Mouse (Mus musculus) embryonic facial prominence, embryonic 13.5 days (tissue): ENCODE data around the gene Cyyr1. TPM values are rescaled to one million over a fixed set of nuclear protein-coding genes. Genes with fewer than 3 reads are reported as not detected.
"Not testable (repeated sequence)": the region's sequence is repeated elsewhere in the genome, so short reads cannot be mapped to it uniquely, and the experiment has no call there.

ENCODE experiments used
- ATAC-seq: fragments of 200-750 bp; cut with Nextera tagmentation; 2 replicates; pipeline ENCODE4 v1.8.0; 2017; ENCODE audit warnings: low read depth; ENCODE audit not compliant: insufficient number of reproducible peaks, insufficient read depth, low FRiP score, low TSS enrichment
- H3K27ac ChIP-seq: fragments of 300-500 bp; sonication (generic); 2 replicates; pipeline ENCODE4 v1.5.1; 2015; ENCODE audit warnings: moderate library complexity, mild to moderate bottlenecking, inconsistent platforms
- H3K27me3 ChIP-seq: fragments of 300-500 bp; sonication (generic); 2 replicates; pipeline ENCODE4 v1.6.1; 2015; ENCODE audit warnings: mild to moderate bottlenecking, inconsistent platforms
- H3K36me3 ChIP-seq: fragments of 300-500 bp; sonication (generic); 2 replicates; pipeline ENCODE4 v1.6.1; 2015; ENCODE audit warnings: mild to moderate bottlenecking, inconsistent platforms
- H3K4me1 ChIP-seq: fragments of 300-500 bp; sonication (generic); 2 replicates; pipeline ENCODE4 v1.6.1; 2015; ENCODE audit warnings: inconsistent platforms
- H3K4me2 ChIP-seq: fragments of 300-500 bp; sonication (generic); 2 replicates; pipeline ENCODE4 v1.6.1; 2015; ENCODE audit warnings: moderate library complexity, mild to moderate bottlenecking, inconsistent platforms
- H3K4me3 ChIP-seq: fragments of 300-500 bp; sonication (generic); 2 replicates; pipeline ENCODE4 v1.5.1; 2015; ENCODE audit warnings: mild to moderate bottlenecking, inconsistent platforms
- H3K9ac ChIP-seq: fragments of 300-500 bp; sonication (generic); 2 replicates; pipeline ENCODE4 v1.6.1; 2015; ENCODE audit warnings: mild to moderate bottlenecking, inconsistent platforms
- H3K9me3 ChIP-seq: fragments of 300-500 bp; sonication (generic); 2 replicates; pipeline ENCODE4 v1.6.1; 2016; ENCODE audit warnings: inconsistent platforms
- WGBS: fragments of 180-500 bp; shearing (Covaris S2); methylation state at CpG from one replicate; pipeline ENCODE4 v1.1.7; 2015; ENCODE audit warnings: mixed read lengths; 5-methylcytosine and 5-hydroxymethylcytosine counted together
- polyA plus RNA-seq: library from polyadenylated mRNA; unstranded; fragments of >200 nt; fragmentation: Nextera tagmentation; extraction: Ambion mirVana; gene quantifications from 2 replicates; pipeline ENCODE4 v1.2.1, GENCODE M21; 2015

Cyyr1 gene
- polyA plus RNA-seq, result 3.7 and 4.4 TPM in 2 replicates

DNA sequence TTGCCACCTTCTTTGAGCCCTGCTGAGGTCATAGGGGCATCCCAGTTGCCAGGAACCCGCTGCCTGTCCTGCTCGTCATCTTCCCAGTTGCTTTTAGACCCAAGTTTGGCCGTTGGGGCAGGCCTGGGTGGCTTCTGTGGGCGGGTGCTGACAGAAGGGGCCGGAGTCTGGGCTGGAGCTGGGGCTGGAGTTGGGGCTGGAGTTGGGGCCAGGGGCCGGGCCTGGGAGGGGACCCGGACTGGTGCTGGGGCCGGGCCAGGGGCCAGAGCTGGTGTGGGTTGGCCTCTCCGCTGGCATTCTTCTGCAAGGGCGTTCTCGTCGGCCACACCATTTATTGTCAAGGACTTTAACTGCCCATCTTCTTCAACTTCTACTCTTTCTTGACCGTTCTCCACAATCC is at the start of gene Cyyr1:
Gene Cyyr1, minus strand, starts transcription at position 101 of the 400 bp plus-strand sequence.
- WGBS, result 89% methylated on average over 12 of the region's 13 CpGs
- not testable (repeated sequence) for H3K4me1 ChIP-seq, H3K36me3 ChIP-seq, H3K9ac ChIP-seq, ATAC-seq, H3K27me3 ChIP-seq, H3K4me3 ChIP-seq, H3K9me3 ChIP-seq, H3K4me2 ChIP-seq, H3K27ac ChIP-seq

DNA sequence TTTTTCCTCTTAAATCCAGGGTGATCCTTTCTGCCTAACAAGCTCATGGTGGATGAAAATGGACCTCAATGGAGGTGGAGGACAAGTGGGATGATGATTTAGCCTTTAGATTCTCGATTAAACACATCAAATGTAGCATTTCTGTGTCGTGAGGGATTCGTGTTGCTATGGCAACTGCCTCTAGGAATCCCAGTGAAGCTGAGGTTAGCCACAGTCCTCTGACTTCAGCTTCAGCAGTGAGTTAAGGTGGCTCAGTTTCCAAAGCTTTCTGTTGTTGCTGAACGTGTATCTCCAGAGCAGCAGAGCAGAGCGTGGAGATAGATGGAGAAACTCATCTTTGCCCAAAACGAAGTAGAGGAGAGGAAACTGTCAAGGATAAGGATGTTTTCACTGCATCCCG is 35.6 kb upstream of the Cyyr1 start:
- WGBS, result 70% methylated on average over 7 of the region's 7 CpGs
- ATAC-seq, result no peak

DNA sequence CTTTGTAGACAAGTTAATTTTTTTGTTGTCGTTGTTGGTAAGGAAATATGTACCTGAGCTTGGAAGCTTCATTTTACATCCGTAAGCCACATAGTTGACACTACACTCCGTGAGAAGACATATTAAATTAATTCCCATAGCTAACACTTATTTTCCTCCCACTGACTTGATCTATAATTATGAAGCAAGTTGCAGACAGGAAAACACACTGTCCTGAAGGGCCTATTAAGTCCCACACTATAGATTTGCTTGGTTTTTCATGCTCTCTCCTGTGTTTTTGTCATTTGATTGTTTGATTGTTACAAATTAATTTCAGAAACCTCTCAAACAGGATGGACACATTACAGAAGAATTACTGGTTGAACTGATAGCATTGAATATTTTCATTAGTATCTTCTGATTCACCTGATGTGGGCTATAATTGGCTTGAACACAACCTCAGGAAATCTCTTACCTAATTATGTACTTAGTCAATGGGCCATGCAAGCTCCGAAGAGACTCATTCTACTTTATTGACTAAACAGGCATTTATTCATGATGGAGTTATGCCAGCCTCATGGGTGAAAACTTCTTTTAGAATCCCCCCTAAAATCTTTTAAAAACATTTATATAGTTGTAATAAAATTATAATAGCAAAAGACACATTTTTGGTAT is 34.5 kb upstream of the Cyyr1 start:
- H3K4me3 ChIP-seq, result no peak overlapping the region
- 86% methylated on average over 4 of the region's 4 CpGs for WGBS
- H3K4me1 ChIP-seq, result no peaks in the 10 kb centered on the region
- H3K36me3 ChIP-seq, result no peaks in the 10 kb centered on the region
- H3K27ac ChIP-seq, result no peak overlapping the region
- H3K27me3 ChIP-seq, result no peaks in the 10 kb centered on the region
- H3K9me3 ChIP-seq, result no peaks in the 10 kb centered on the region
- no peak for ATAC-seq
- no peak overlapping the region for H3K4me2 ChIP-seq
- H3K9ac ChIP-seq, result no peak overlapping the region

More for the DNA sequence above, 35.6 kb upstream of the Cyyr1 start:
- Histone ChIP-seq H3K4me2 (no peak overlapping the region), H3K4me3 (no peak overlapping the region), H3K9ac (no peak overlapping the region), H3K27ac (no peak overlapping the region), H3K4me1 (no peaks in the 10 kb centered on the region), H3K9me3 (no peaks in the 10 kb centered on the region), H3K36me3 (no peaks in the 10 kb centered on the region), H3K27me3 (no peaks in the 10 kb centered on the region)

DNA sequence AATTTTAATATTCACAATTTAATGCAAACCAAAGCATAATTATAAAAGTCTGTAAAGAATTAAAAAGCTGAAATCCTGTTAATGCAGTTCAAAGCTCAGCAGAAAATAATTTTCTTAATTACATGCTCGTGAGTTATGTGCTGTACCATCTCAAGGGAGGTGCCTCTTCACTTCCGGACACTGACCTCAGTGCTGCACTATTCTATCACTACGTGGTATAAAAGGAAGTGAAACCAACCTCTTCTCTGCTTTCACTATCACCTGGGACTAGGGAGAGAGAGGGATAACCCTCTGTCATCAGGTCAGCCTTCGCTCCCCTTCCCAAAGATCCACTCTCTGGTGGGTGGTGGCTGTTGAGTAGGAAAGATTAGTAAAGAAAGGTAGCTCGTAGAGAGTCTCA is 13.3 kb upstream of the Cyyr1 start:
- ATAC-seq, result no peak
- Histone ChIP-seq H3K36me3 (no peaks in the 10 kb centered on the region), H3K4me2 (no peak overlapping the region), H3K9me3 (no peaks in the 10 kb centered on the region), H3K4me1 (no peaks in the 10 kb centered on the region), H3K27me3 (no peaks in the 10 kb centered on the region), H3K9ac (no peak overlapping the region), H3K27ac (no peak overlapping the region), H3K4me3 (no peak overlapping the region)
- WGBS, result 73% methylated on average over 5 of the region's 5 CpGs

- no peak for ATAC-seq
- no peak overlapping the region for H3K4me2 ChIP-seq
- peaks cover 5% of the 10 kb centered on the region; the same call in 1 of the 2 replicates for H3K27me3 ChIP-seq
- peaks cover 6% of the 10 kb centered on the region; the same call in 1 of the 2 replicates for H3K4me1 ChIP-seq
- 50% methylated on average over 8 of the region's 8 CpGs for WGBS
- H3K9ac ChIP-seq, result no peak overlapping the region
- H3K36me3 ChIP-seq, result no peaks in the 10 kb centered on the region
- no peak overlapping the region for H3K27ac ChIP-seq
- no peak overlapping the region for H3K4me3 ChIP-seq
- H3K9me3 ChIP-seq, result no peaks in the 10 kb centered on the region
Measured at GRCm38 (mm10) chr16:85553838-85554237, 641 bp upstream of the Cyyr1 start.

DNA sequence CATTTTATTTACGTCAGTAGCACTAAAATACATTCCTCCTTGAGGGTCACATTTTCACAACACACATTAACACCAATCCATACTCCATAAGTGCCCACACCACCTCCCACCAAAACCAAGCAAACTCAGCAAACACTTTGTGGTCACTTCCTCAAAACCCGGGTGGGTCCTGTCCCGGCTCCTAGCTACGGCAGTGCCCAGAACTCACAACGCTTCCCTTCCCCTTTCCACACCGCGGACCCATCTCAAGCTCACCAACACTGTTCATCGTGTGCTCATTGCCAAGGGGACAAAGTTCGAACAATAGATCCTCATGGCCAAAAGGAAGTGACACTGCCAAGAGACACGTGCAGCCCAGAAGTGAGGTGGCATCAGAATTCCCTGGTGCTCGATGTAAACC is 1.2 kb downstream of the Cyyr1 start:
- not testable (repeated sequence) for H3K9me3 ChIP-seq, H3K9ac ChIP-seq, ATAC-seq, H3K27me3 ChIP-seq, H3K4me1 ChIP-seq, H3K36me3 ChIP-seq, H3K27ac ChIP-seq, H3K4me2 ChIP-seq, H3K4me3 ChIP-seq
- WGBS, result 93% methylated on average over 1 of the region's 11 CpGs

GRCm38 (mm10) chr16:85549971-85550567 is 3.1 kb downstream of the Cyyr1 start:
- H3K27me3 ChIP-seq, result peaks cover 5% of the 10 kb centered on the region; the same call in 1 of the 2 replicates
- peaks cover 6% of the 10 kb centered on the region; the same call in 1 of the 2 replicates for H3K4me1 ChIP-seq
- H3K27ac ChIP-seq, result no peak overlapping the region; the same call in 1 of the 2 replicates
- H3K9me3 ChIP-seq, result no peaks in the 10 kb centered on the region
- peak overlapping the region; percentile 72 for H3K9ac ChIP-seq
- no peaks in the 10 kb centered on the region for H3K36me3 ChIP-seq
- H3K4me3 ChIP-seq, result peak overlapping the region; percentile 49
- WGBS, result under 1% methylated on average over 25 of the region's 25 CpGs
- no peak for ATAC-seq
- peak overlapping the region; percentile 88 for H3K4me2 ChIP-seq

GRCm38 (mm10) chr16:85546519-85546918 is 6.7 kb downstream of the Cyyr1 start:
- Histone ChIP-seq H3K9ac (no peak overlapping the region), H3K4me1 (peaks cover 6% of the 10 kb centered on the region; the same call in 1 of the 2 replicates), H3K9me3 (no peaks in the 10 kb centered on the region), H3K36me3 (no peaks in the 10 kb centered on the region), H3K4me2 (no peak overlapping the region), H3K27ac (no peak overlapping the region; the same call in 1 of the 2 replicates), H3K27me3 (peaks cover 5% of the 10 kb centered on the region; the same call in 1 of the 2 replicates), H3K4me3 (no peak overlapping the region)
- WGBS, result 68% methylated on average over 6 of the region's 6 CpGs
- no peak for ATAC-seq

GRCm38 (mm10) chr16:85541676-85542273 is 11.4 kb downstream of the Cyyr1 start:
- H3K27me3 ChIP-seq, result no peaks in the 10 kb centered on the region
- H3K4me2 ChIP-seq, result no peak overlapping the region
- H3K9me3 ChIP-seq, result no peaks in the 10 kb centered on the region
- H3K36me3 ChIP-seq, result no peaks in the 10 kb centered on the region
- no peak overlapping the region for H3K4me3 ChIP-seq
- 59% methylated on average over 4 of the region's 4 CpGs for WGBS
- H3K27ac ChIP-seq, result no peak overlapping the region
- no peak overlapping the region for H3K9ac ChIP-seq
- no peak for ATAC-seq
- H3K4me1 ChIP-seq, result peaks cover 5% of the 10 kb centered on the region; the same call in 1 of the 2 replicates

DNA sequence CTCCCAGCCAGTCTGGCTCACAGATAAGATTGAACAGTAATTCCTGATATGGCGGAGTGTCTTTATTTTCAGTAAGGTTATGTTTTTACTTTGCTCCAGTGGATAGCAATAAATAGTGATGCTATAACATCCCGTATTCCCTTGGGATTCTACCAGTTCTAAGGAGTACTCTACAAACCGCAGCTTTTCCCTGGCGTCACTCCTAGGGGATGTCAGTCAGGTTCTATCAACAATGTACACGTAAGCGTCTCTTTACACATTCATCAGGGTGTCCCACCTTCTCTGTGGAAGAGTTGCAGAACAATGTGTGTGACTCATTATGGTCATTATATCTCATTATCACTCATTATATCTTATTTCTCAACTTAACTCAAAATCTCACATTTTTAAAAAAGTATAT is 12.2 kb downstream of the Cyyr1 start:
- Histone ChIP-seq H3K4me2 (no peak overlapping the region), H3K36me3 (no peaks in the 10 kb centered on the region), H3K9me3 (no peaks in the 10 kb centered on the region), H3K27me3 (no peaks in the 10 kb centered on the region), H3K27ac (no peak overlapping the region), H3K4me1 (peaks cover 5% of the 10 kb centered on the region; the same call in 1 of the 2 replicates), H3K9ac (no peak overlapping the region), H3K4me3 (no peak overlapping the region)
- no peak for ATAC-seq
- WGBS, result 92% methylated on average over 6 of the region's 6 CpGs

DNA sequence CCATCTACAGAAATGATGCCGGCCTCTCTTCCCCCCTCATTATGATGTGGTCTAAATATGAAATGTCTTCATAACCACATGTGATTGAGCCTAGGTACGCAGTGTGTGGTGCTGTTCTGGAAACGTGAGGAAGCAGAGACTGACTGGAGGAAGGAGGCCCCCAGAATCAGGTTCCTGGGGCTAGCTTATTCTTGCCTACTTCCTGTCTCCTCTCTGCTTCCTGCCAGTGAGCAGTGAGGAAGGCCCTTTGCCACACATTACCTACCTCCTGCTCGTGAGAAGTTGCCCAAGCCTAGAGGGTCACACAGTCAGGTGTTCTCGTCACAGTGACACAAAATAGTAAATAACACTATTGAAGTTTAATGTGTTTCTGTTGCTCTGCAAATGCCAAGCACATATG is 14.8 kb downstream of the Cyyr1 start:
- Histone ChIP-seq H3K36me3 (no peaks in the 10 kb centered on the region), H3K27ac (no peak overlapping the region), H3K4me1 (peaks cover 5% of the 10 kb centered on the region; the same call in 1 of the 2 replicates), H3K9me3 (no peaks in the 10 kb centered on the region), H3K9ac (no peak overlapping the region), H3K4me3 (no peak overlapping the region), H3K4me2 (no peak overlapping the region), H3K27me3 (no peaks in the 10 kb centered on the region)
- WGBS, result 45% methylated on average over 5 of the region's 5 CpGs
- no peak for ATAC-seq

- Histone ChIP-seq H3K27ac (no peak overlapping the region), H3K27me3 (no peaks in the 10 kb centered on the region), H3K4me2 (no peak overlapping the region), H3K4me3 (no peak overlapping the region), H3K9ac (no peak overlapping the region), H3K4me1 (peaks cover 5% of the 10 kb centered on the region; the same call in 1 of the 2 replicates), H3K36me3 (no peaks in the 10 kb centered on the region), H3K9me3 (no peaks in the 10 kb centered on the region)
- 83% methylated on average over 8 of the region's 8 CpGs for WGBS
- no peak for ATAC-seq
Measured at GRCm38 (mm10) chr16:85536075-85536474, 17.1 kb downstream of the Cyyr1 start.
